Mouse (Mus musculus): Measurements from ENCODE around the gene Igf1r. TPM values are rescaled to one million over a fixed set of nuclear protein-coding genes. Genes with fewer than 3 reads are reported as not detected.

Gene Igf1r
- polyA plus RNA-seq, 1 experiment from 2014 or later, result 10.2 TPM

GRCm38 (mm10) chr7:68225427-68226054 lies 272.9 kb downstream of the Igf1r start:
- H3K9me3 ChIP-seq (ENCODE audit: control insufficient read depth, low read length), result no peaks in the 10 kb centered on the region
- H3K27me3 ChIP-seq (replicated peaks; ENCODE audit: control insufficient read depth, insufficient read depth, low read length), result no peaks in the 10 kb centered on the region
- H3K4me1 ChIP-seq (replicated peaks; ENCODE audit: control insufficient read depth, insufficient read depth, low read length), result 0 out of 2 replicates have a peak, but pooled peaks cover 5% of the 10 kb centered on the region
- peaks cover 17% of the 10 kb centered on the region; the same call in 1 of the 2 replicates for H3K36me3 ChIP-seq (ENCODE audit: control insufficient read depth, insufficient read depth, low read length)
- no peak overlapping the region for H3K9ac ChIP-seq (ENCODE audit: low read depth, low read length)
- no peak overlapping the region for H3K27ac ChIP-seq (ENCODE audit: low read depth, low read length)
- WGBS, result 72% methylated on average over 9 of the region's 9 CpGs
- H3K4me2 ChIP-seq, result no peak overlapping the region
- H3K4me3 ChIP-seq (ENCODE audit: low read depth, low read length), result no peak overlapping the region
- no peak for DNase-seq (ENCODE audit: low spot score)
- no peak for ATAC-seq (replicated peaks; ENCODE audit: low FRiP score)

DNA sequence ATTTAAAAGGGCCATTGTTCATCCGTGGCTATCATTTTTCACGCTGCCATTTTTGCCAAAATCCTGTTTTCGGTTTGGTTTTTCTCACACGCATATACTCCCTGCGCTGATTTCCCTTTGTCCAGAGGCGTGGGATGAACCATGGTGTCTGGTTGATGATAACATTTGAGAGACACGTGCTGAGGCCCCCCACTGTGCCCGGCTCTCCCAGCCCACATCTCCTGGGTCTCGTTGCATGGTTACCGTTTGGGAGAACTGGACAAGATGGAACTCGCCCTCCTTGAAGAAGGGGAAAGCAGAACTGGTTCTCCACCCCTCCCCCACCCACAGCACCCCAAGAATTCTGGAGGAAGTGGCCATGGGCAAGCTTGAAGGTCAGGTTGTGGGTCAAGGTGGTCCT lies 274.4 kb downstream of the Igf1r start:
- no peak for ATAC-seq (replicated peaks; ENCODE audit: low FRiP score)
- H3K36me3 ChIP-seq (ENCODE audit: control insufficient read depth, insufficient read depth, low read length), result peaks cover 19% of the 10 kb centered on the region; the same call in 1 of the 2 replicates

DNA sequence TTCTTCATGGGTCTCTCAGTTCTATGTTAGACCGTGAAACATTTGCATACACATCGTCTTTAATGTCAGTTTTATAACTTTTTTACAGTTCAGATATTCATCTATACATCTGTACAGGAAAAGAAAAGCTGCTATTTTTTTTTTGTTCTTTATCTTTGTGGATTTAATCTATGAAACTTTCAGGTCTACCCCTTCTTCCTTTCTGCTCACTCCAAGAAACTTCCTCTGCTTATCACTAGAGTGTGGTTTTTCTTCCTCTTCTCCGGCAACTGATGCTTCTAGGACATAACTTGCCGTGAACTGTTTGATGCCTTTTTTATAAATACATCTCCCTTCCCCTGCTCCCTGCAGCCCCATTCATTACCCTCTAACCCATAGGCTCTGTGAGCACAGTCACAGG lies 275.0 kb downstream of the Igf1r start:
- Histone ChIP-seq H3K4me1 (replicated peaks; ENCODE audit: control insufficient read depth, insufficient read depth, low read length) (0 out of 2 replicates have a peak, but pooled peaks cover 5% of the 10 kb centered on the region), H3K4me3 (ENCODE audit: low read depth, low read length) (no peak overlapping the region), H3K4me2 (no peak overlapping the region), H3K9me3 (ENCODE audit: control insufficient read depth, low read length) (no peaks in the 10 kb centered on the region), H3K27me3 (replicated peaks; ENCODE audit: control insufficient read depth, insufficient read depth, low read length) (no peaks in the 10 kb centered on the region), H3K27ac (ENCODE audit: low read depth, low read length) (no peak overlapping the region), H3K9ac (ENCODE audit: low read depth, low read length) (no peak overlapping the region), H3K36me3 (ENCODE audit: control insufficient read depth, insufficient read depth, low read length) (peaks cover 13% of the 10 kb centered on the region; the same call in 1 of the 2 replicates)
- ATAC-seq (replicated peaks; ENCODE audit: low FRiP score) (no peak), DNase-seq (ENCODE audit: low spot score) (no peak)
- 67% methylated on average over 4 of the region's 4 CpGs for WGBS

More for the DNA sequence above, 274.4 kb downstream of the Igf1r start:
- H3K4me1 ChIP-seq (replicated peaks; ENCODE audit: control insufficient read depth, insufficient read depth, low read length), result 0 out of 2 replicates have a peak, but pooled peaks cover 5% of the 10 kb centered on the region
- no peak overlapping the region for H3K27ac ChIP-seq (ENCODE audit: low read depth, low read length)
- H3K4me3 ChIP-seq (ENCODE audit: low read depth, low read length), result no peak overlapping the region
- no peak for DNase-seq (ENCODE audit: low spot score)
- no peak overlapping the region for H3K9ac ChIP-seq (ENCODE audit: low read depth, low read length)
- 81% methylated on average over 11 of the region's 11 CpGs for WGBS
- no peaks in the 10 kb centered on the region for H3K9me3 ChIP-seq (ENCODE audit: control insufficient read depth, low read length)
- H3K4me2 ChIP-seq, result no peak overlapping the region
- H3K27me3 ChIP-seq (replicated peaks; ENCODE audit: control insufficient read depth, insufficient read depth, low read length), result no peaks in the 10 kb centered on the region

GRCm38 (mm10) chr7:68228491-68228890 lies 275.9 kb downstream of the Igf1r start:
- H3K9me3 ChIP-seq (ENCODE audit: control insufficient read depth, low read length), result no peaks in the 10 kb centered on the region
- 65% methylated on average over 6 of the region's 6 CpGs for WGBS
- H3K4me3 ChIP-seq (ENCODE audit: low read depth, low read length), result no peak overlapping the region
- no peak for DNase-seq (ENCODE audit: low spot score)
- peaks cover 12% of the 10 kb centered on the region; the same call in 1 of the 2 replicates for H3K36me3 ChIP-seq (ENCODE audit: control insufficient read depth, insufficient read depth, low read length)
- H3K9ac ChIP-seq (ENCODE audit: low read depth, low read length), result no peak overlapping the region
- no peak for ATAC-seq (replicated peaks; ENCODE audit: low FRiP score)
- H3K4me1 ChIP-seq (replicated peaks; ENCODE audit: control insufficient read depth, insufficient read depth, low read length), result 0 out of 2 replicates have a peak, but pooled peaks cover 5% of the 10 kb centered on the region
- no peaks in the 10 kb centered on the region for H3K27me3 ChIP-seq (replicated peaks; ENCODE audit: control insufficient read depth, insufficient read depth, low read length)
- H3K27ac ChIP-seq (ENCODE audit: low read depth, low read length), result no peak overlapping the region
- H3K4me2 ChIP-seq, result no peak overlapping the region

DNA sequence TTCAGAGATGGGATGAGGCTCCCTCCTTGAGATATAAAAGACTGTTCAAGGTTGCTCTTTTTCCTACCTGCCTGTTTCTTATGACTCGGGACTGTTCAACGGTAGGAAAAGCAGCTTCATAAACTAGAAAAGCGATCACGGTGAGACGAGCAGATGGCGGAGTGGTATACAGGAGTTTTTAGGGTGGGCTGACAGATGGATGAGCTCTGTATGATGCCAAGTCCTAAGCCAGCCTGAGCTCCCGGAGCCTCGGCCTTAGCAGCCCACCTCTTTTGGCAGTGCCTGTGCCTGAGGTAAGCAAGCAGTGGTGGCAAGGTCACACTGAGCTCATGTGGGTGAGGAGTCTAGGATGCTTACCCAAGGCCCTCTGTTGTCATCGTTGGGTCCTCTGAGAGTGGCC lies 278.2 kb downstream of the Igf1r start:
- no peak for ATAC-seq (replicated peaks; ENCODE audit: low FRiP score)
- Histone ChIP-seq H3K27ac (ENCODE audit: low read depth, low read length) (no peak overlapping the region), H3K27me3 (replicated peaks; ENCODE audit: control insufficient read depth, insufficient read depth, low read length) (no peaks in the 10 kb centered on the region), H3K4me2 (no peak overlapping the region), H3K36me3 (ENCODE audit: control insufficient read depth, insufficient read depth, low read length) (peaks cover 11% of the 10 kb centered on the region; the same call in 1 of the 2 replicates), H3K9me3 (ENCODE audit: control insufficient read depth, low read length) (no peaks in the 10 kb centered on the region), H3K9ac (ENCODE audit: low read depth, low read length) (no peak overlapping the region), H3K4me3 (ENCODE audit: low read depth, low read length) (no peak overlapping the region), H3K4me1 (replicated peaks; ENCODE audit: control insufficient read depth, insufficient read depth, low read length) (0 out of 2 replicates have a peak, but pooled peaks cover 5% of the 10 kb centered on the region)
- DNase-seq (ENCODE audit: low spot score), result no peak
- WGBS, result 91% methylated on average over 9 of the region's 9 CpGs

DNA sequence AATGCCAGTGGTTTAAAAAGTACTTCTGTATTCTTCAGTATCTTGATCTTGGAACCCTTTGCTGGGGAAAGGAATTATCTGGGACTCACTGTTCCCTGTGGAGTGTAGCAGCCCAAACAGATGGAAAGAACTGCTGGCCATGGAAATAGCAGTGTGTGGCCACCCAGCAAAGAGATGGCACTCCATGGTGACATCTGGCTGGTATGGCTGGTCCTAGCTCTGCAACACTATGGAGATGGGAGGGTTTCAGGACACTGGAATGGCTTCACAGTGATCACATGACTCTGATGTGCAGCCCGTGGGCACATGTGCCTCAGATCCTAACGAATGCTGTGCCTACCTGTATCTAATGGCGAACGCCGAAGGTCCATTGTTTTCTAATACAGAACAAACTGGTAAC lies 279.9 kb downstream of the Igf1r start:
- no peaks in the 10 kb centered on the region for H3K9me3 ChIP-seq (ENCODE audit: control insufficient read depth, low read length)
- H3K9ac ChIP-seq (ENCODE audit: low read depth, low read length), result no peak overlapping the region
- 85% methylated on average over 5 of the region's 5 CpGs for WGBS
- H3K4me3 ChIP-seq (ENCODE audit: low read depth, low read length), result no peak overlapping the region
- H3K4me1 ChIP-seq (replicated peaks; ENCODE audit: control insufficient read depth, insufficient read depth, low read length), result 0 out of 2 replicates have a peak, but pooled peaks cover 2% of the 10 kb centered on the region
- DNase-seq (ENCODE audit: low spot score) (no peak), ATAC-seq (replicated peaks; ENCODE audit: low FRiP score) (no peak)
- H3K27me3 ChIP-seq (replicated peaks; ENCODE audit: control insufficient read depth, insufficient read depth, low read length), result no peaks in the 10 kb centered on the region
- no peak overlapping the region for H3K27ac ChIP-seq (ENCODE audit: low read depth, low read length)
- H3K36me3 ChIP-seq (ENCODE audit: control insufficient read depth, insufficient read depth, low read length), result peaks cover 2% of the 10 kb centered on the region; the same call in 1 of the 2 replicates
- H3K4me2 ChIP-seq, result no peak overlapping the region

DNA sequence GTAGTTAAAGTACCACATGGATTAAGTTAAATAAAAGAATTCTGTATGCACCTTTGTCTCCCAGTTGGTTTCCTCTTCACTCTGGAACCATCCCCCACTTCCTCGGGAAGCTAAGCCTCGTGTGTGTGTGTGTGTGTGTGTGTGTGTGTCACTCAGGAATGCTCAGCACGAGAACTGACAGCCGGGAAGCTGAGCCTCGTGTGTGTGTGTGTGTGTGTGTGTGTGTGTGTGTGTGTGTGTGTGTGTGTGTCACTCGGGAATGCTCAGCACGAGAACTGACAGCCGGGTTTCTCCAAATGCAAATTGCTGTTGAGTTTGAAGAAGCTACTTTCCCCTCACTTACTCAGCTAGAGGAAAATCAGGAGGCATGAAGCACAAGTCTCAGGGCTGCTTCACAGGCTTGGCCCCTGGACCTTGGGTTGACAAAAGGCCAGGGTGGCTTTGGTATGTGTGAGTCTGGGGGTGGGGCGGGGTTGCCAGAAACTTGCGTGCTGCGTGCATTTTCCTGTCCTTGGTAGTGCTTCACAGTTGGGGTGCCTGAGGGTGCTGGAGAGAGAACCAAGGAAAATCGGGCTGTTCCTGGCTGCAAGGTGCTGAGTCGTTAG lies 281.1 kb downstream of the Igf1r start:
- Histone ChIP-seq H3K4me2 (no peak overlapping the region), H3K4me3 (ENCODE audit: low read depth, low read length) (no peak overlapping the region), H3K4me1 (replicated peaks; ENCODE audit: control insufficient read depth, insufficient read depth, low read length) (no peaks in the 10 kb centered on the region), H3K27me3 (replicated peaks; ENCODE audit: control insufficient read depth, insufficient read depth, low read length) (no peaks in the 10 kb centered on the region), H3K36me3 (ENCODE audit: control insufficient read depth, insufficient read depth, low read length) (peaks cover 2% of the 10 kb centered on the region; the same call in 1 of the 2 replicates), H3K9ac (ENCODE audit: low read depth, low read length) (no peak overlapping the region), H3K9me3 (ENCODE audit: control insufficient read depth, low read length) (no peaks in the 10 kb centered on the region), H3K27ac (ENCODE audit: low read depth, low read length) (no peak overlapping the region; the same call in 1 of the 2 replicates)
- ATAC-seq (replicated peaks; ENCODE audit: low FRiP score) (no peak), DNase-seq (ENCODE audit: low spot score) (no peak)
- WGBS, result 32% methylated on average over 13 of the region's 13 CpGs

- DNase-seq (ENCODE audit: low spot score), result no peak
Measured at GRCm38 (mm10) chr7:68236817-68237216, 284.2 kb downstream of the Igf1r start.

More at GRCm38 (mm10) chr7:68236817-68237216, 284.2 kb downstream of the Igf1r start:
- whole genome bisulfite sequencing, result 88% methylated on average over 8 of the region's 8 CpGs
- no peaks in the 10 kb centered on the region for H3K36me3 ChIP-seq (ENCODE audit: control insufficient read depth, insufficient read depth, low read length)
- no peak overlapping the region for H3K27ac ChIP-seq (ENCODE audit: low read depth, low read length)
- H3K27me3 ChIP-seq (replicated peaks; ENCODE audit: control insufficient read depth, insufficient read depth, low read length), result no peaks in the 10 kb centered on the region
- no peak overlapping the region for H3K9ac ChIP-seq (ENCODE audit: low read depth, low read length)
- H3K4me1 ChIP-seq (replicated peaks; ENCODE audit: control insufficient read depth, insufficient read depth, low read length), result no peaks in the 10 kb centered on the region
- no peak for ATAC-seq (replicated peaks; ENCODE audit: low FRiP score)
- H3K9me3 ChIP-seq (ENCODE audit: control insufficient read depth, low read length), result no peaks in the 10 kb centered on the region
- no peak overlapping the region for H3K4me3 ChIP-seq (ENCODE audit: low read depth, low read length)
- H3K4me2 ChIP-seq, result no peak overlapping the region

All from liver, embryonic 11.5 days (tissue).